Mouse (Mus musculus) testis, adult 2 months (tissue): ENCODE measurements at regions not wholly inside any gene's neighbourhood (a gene's known extent, or its start where the extent isn't known, plus 50 kb on each side); places are given as distances from the start of the nearest gene placed in this dataset.

Experiments used
- H3K27ac ChIP-seq: fragments of 200-500 bp; 2 replicates; pipeline ENCODE4 v1.5.1; 2012; ENCODE audit warnings: low read depth, low read length; ENCODE audit not compliant: control insufficient read depth, insufficient read depth
- H3K27me3 ChIP-seq: fragments of 200-500 bp; 2 replicates; pipeline ENCODE4 v1.6.1; 2012; ENCODE audit warnings: mild to moderate bottlenecking, low read length, moderate library complexity; ENCODE audit not compliant: control insufficient read depth, insufficient read depth
- H3K36me3 ChIP-seq: fragments of 200-500 bp; 2 replicates; pipeline ENCODE4 v1.6.1; 2012; ENCODE audit warnings: mild to moderate bottlenecking, low read length; ENCODE audit not compliant: control insufficient read depth, insufficient read depth
- H3K4me1 ChIP-seq: fragments of 200-500 bp; 2 replicates; pipeline ENCODE4 v1.6.1; 2012; ENCODE audit warnings: low read length; ENCODE audit not compliant: control insufficient read depth, insufficient read depth
- H3K4me3 ChIP-seq: fragments of 200-500 bp; 2 replicates; pipeline ENCODE4 v1.5.1; 2012; ENCODE audit warnings: low read depth, mild to moderate bottlenecking, low read length, moderate library complexity, mixed read lengths; ENCODE audit not compliant: control insufficient read depth
- CTCF ChIP-seq: fragments of 200-500 bp; IDR thresholded peaks from 2 replicates; pipeline ENCODE4 v1.5.1; 2012; ENCODE audit warnings: low read depth, mild to moderate bottlenecking, inconsistent platforms, low read length, moderate library complexity; ENCODE audit not compliant: control insufficient read depth, insufficient read depth, insufficient replicate concordance
- POLR2A ChIP-seq: fragments of 200-500 bp; IDR thresholded peaks from 2 replicates; pipeline ENCODE4 v1.6.1; 2012; ENCODE audit warnings: low read depth, mild to moderate bottlenecking, inconsistent platforms, low read length, moderate library complexity; ENCODE audit not compliant: control insufficient read depth

GRCm38 (mm10) chr13:71150092-71150491, 308.5 kb upstream of the Adamts16 start:
- Histone ChIP-seq H3K36me3 (no peaks in the 10 kb centered on the region), H3K27ac (no peak overlapping the region), H3K4me3 (no peak overlapping the region), H3K4me1 (no peaks in the 10 kb centered on the region), H3K27me3 (no peaks in the 10 kb centered on the region)
- TF ChIP-seq CTCF (no peak), POLR2A (no peak)

GRCm38 (mm10) chr13:71149303-71149696, 307.7 kb upstream of the Adamts16 start:
- Histone ChIP-seq H3K27ac (no peak overlapping the region), H3K4me1 (no peaks in the 10 kb centered on the region), H3K36me3 (no peaks in the 10 kb centered on the region), H3K4me3 (no peak overlapping the region), H3K27me3 (no peaks in the 10 kb centered on the region)
- TF ChIP-seq POLR2A (no peak), CTCF (no peak)

- TF ChIP-seq POLR2A (no peak), CTCF (no peak)
These were observed 307.1 kb upstream of the Adamts16 start for GRCm38 (mm10) chr13:71148491-71149302.

GRCm38 (mm10) chr13:71146859-71147443, 305.3 kb upstream of the Adamts16 start:
- H3K36me3 ChIP-seq: no peaks in the 10 kb centered on the region
- H3K4me3 ChIP-seq: no peak overlapping the region
- no peaks in the 10 kb centered on the region for H3K4me1 ChIP-seq
- TF ChIP-seq POLR2A (no peak), CTCF (no peak)
- no peak overlapping the region for H3K27ac ChIP-seq
- H3K27me3 ChIP-seq: no peaks in the 10 kb centered on the region

More at GRCm38 (mm10) chr13:71148491-71149302, 307.1 kb upstream of the Adamts16 start:
- Histone ChIP-seq H3K27ac (no peak overlapping the region), H3K36me3 (no peaks in the 10 kb centered on the region), H3K4me3 (no peak overlapping the region), H3K27me3 (no peaks in the 10 kb centered on the region), H3K4me1 (no peaks in the 10 kb centered on the region)

GRCm38 (mm10) chr13:71138745-71139312, 297.2 kb upstream of the Adamts16 start:
- no peaks in the 10 kb centered on the region for H3K36me3 ChIP-seq
- H3K27ac ChIP-seq: no peak overlapping the region
- H3K4me1 ChIP-seq: no peaks in the 10 kb centered on the region
- no peaks in the 10 kb centered on the region for H3K27me3 ChIP-seq
- TF ChIP-seq CTCF (no peak), POLR2A (no peak)
- H3K4me3 ChIP-seq: no peak overlapping the region

- no peaks in the 10 kb centered on the region for H3K27me3 ChIP-seq
- H3K4me1 ChIP-seq: no peaks in the 10 kb centered on the region
- no peak for TF ChIP-seq CTCF
- no peak for TF ChIP-seq POLR2A
- H3K27ac ChIP-seq: no peak overlapping the region
- no peak overlapping the region for H3K4me3 ChIP-seq
- H3K36me3 ChIP-seq: no peaks in the 10 kb centered on the region
These were observed 294.5 kb upstream of the Adamts16 start for GRCm38 (mm10) chr13:71135940-71136632.

GRCm38 (mm10) chr13:71121484-71121883, 279.9 kb upstream of the Adamts16 start:
- Histone ChIP-seq H3K27ac (no peak overlapping the region), H3K4me3 (no peak overlapping the region), H3K36me3 (no peaks in the 10 kb centered on the region), H3K27me3 (no peaks in the 10 kb centered on the region), H3K4me1 (no peaks in the 10 kb centered on the region; the same call in 1 of the 2 replicates)
- TF ChIP-seq POLR2A: no peak
- no peak for TF ChIP-seq CTCF
